Mouse (Mus musculus) cerebellum, postnatal 4 days (tissue): ENCODE measurements at regions not wholly inside any gene's neighbourhood (a gene's known extent, or its start where the extent isn't known, plus 50 kb on each side); places are given as distances from the start of the nearest gene placed in this dataset.

Experiments
- DNase-seq, 2 experiments: peaks; one replicate each; pipeline ENCODE4 v3.0.0; 2022; ENCODE audit warnings: low spot score in 2 of 2, mixed read lengths in 1 of 2

GRCm38 (mm10) chr13:112037731-112038380, 229.1 kb upstream of the Map3k1 start:
- DNase-seq = no peak

- no peak for DNase-seq
These were observed 229.9 kb upstream of the Map3k1 start for GRCm38 (mm10) chr13:112038556-112039304.

GRCm38 (mm10) chr13:112039422-112040145, 230.8 kb upstream of the Map3k1 start:
- DNase-seq = no peak

GRCm38 (mm10) chr13:112043524-112044246, 234.9 kb upstream of the Map3k1 start:
- no peak for DNase-seq

- DNase-seq = no peak
These were observed 235.6 kb upstream of the Map3k1 start for GRCm38 (mm10) chr13:112044372-112044771.

- peak in 1 of 2 experiments; percentile 34 for DNase-seq
These were observed 237.7 kb upstream of the Map3k1 start for GRCm38 (mm10) chr13:112046247-112047211.

GRCm38 (mm10) chr13:112047408-112047807, 238.6 kb upstream of the Map3k1 start:
- DNase-seq = no peak

GRCm38 (mm10) chr13:112047874-112048273, 239.1 kb upstream of the Map3k1 start:
- DNase-seq = no peak

- DNase-seq = no peak
These were observed 239.5 kb upstream of the Map3k1 start for GRCm38 (mm10) chr13:112048327-112048726.

- no peak for DNase-seq
These were observed 237.4 kb upstream of the Ankrd55 start for GRCm38 (mm10) chr13:112050892-112051291.

GRCm38 (mm10) chr13:112052011-112052410, 236.2 kb upstream of the Ankrd55 start:
- no peak for DNase-seq

- DNase-seq = no peak
These were observed 235.8 kb upstream of the Ankrd55 start for GRCm38 (mm10) chr13:112052456-112052855.

- no peak for DNase-seq
These were observed 233.3 kb upstream of the Ankrd55 start for GRCm38 (mm10) chr13:112054879-112055371.

GRCm38 (mm10) chr13:112058218-112058617, 230.0 kb upstream of the Ankrd55 start:
- peak in 1 of 2 experiments; percentile 20 for DNase-seq

GRCm38 (mm10) chr13:112058771-112059170, 229.5 kb upstream of the Ankrd55 start:
- DNase-seq = no peak

- DNase-seq = no peak
These were observed 226.2 kb upstream of the Ankrd55 start for GRCm38 (mm10) chr13:112062024-112062423.

GRCm38 (mm10) chr13:112063409-112064111, 224.7 kb upstream of the Ankrd55 start:
- no peak for DNase-seq

- DNase-seq = no peak
These were observed 223.6 kb upstream of the Ankrd55 start for GRCm38 (mm10) chr13:112064681-112065080.

- DNase-seq = no peak
These were observed 221.0 kb upstream of the Ankrd55 start for GRCm38 (mm10) chr13:112067066-112067847.
